Mouse (Mus musculus) sigmoid colon, adult 10 weeks (tissue): ENCODE measurements around the gene Gm21861. TPM values are rescaled to one million over a fixed set of nuclear protein-coding genes. Genes with fewer than 3 reads are reported as not detected.

ENCODE experiments used
- polyA plus RNA-seq: library from polyadenylated mRNA; stranded (reverse); fragments of 350-450 nt; fragmentation: Illumina TruSeq; extraction: RNeasy Lipid Tissue Mini Kit (QIAGEN cat#74804); gene quantifications from one replicate; pipeline ENCODE4 v1.2.3, GENCODE M21; 2014; ENCODE audit warnings: low read depth, low replicate concordance

The Gm21861 gene
- not detected for polyA plus RNA-seq

DNA sequence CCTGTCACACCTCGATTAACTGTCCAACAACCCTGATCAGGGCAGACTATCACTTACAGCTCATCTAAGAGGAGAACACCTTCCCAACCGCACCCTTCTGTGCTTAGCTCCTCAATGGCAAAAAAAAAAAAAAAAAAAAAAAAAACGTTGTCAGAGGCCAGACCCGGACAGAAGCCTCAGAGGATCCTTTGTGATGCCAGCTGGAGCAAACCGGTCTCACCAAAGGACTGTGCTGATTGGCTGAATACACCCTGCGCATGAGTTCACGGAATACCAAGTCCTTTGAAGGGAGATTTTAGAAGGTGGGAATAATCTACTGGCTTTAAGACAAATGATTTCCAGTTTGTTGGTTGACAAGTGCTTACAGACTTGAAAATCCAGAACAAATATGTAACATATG lies at the start of gene Gm21861:
Gene Gm21861 (minus strand): TSS at position 101 of the 400 bp plus-strand sequence.

